Mouse (Mus musculus) hindbrain, embryonic 15.5 days (tissue): ENCODE measurements at regions not wholly inside any gene's neighbourhood (a gene's known extent, or its start where the extent isn't known, plus 50 kb on each side); places are given as distances from the start of the nearest gene placed in this dataset.

Experiments used
- ATAC-seq: fragments of 200-750 bp; cut with Nextera tagmentation; 2 replicates; pipeline ENCODE4 v1.8.0; 2017; ENCODE audit warnings: low read depth, moderate number of reproducible peaks, moderate TSS enrichment; ENCODE audit not compliant: low FRiP score
- H3K27ac ChIP-seq: fragments of 300-500 bp; sonication (generic); replicated peaks from 2 replicates; pipeline ENCODE4 v1.5.1; 2015; ENCODE audit warnings: mild to moderate bottlenecking, inconsistent platforms
- H3K27me3 ChIP-seq: fragments of 300-500 bp; sonication (generic); 2 replicates; pipeline ENCODE4 v1.6.1; 2015; ENCODE audit warnings: control low read depth, inconsistent platforms
- H3K36me3 ChIP-seq: fragments of 300-500 bp; sonication (generic); 2 replicates; pipeline ENCODE4 v1.6.1; 2015; ENCODE audit warnings: control low read depth, inconsistent platforms
- H3K4me1 ChIP-seq: fragments of 300-500 bp; sonication (generic); replicated peaks from 2 replicates; pipeline ENCODE4 v1.6.1; 2015; ENCODE audit warnings: control low read depth, inconsistent platforms
- H3K4me2 ChIP-seq: fragments of 300-500 bp; sonication (generic); 2 replicates; pipeline ENCODE4 v1.6.1; 2015; ENCODE audit warnings: moderate library complexity, mild to moderate bottlenecking, inconsistent platforms
- H3K4me3 ChIP-seq: fragments of 300-500 bp; sonication (generic); 2 replicates; pipeline ENCODE4 v1.5.1; 2015; ENCODE audit warnings: mild to moderate bottlenecking, inconsistent platforms
- H3K9ac ChIP-seq: fragments of 300-500 bp; sonication (generic); 2 replicates; pipeline ENCODE4 v1.6.1; 2015; ENCODE audit warnings: inconsistent platforms
- H3K9me3 ChIP-seq: fragments of 300-500 bp; sonication (generic); 2 replicates; pipeline ENCODE4 v1.6.1; 2016; ENCODE audit warnings: control low read depth, inconsistent platforms
- WGBS: fragments of 180-500 bp; shearing (Covaris S2); methylation state at CpG from one replicate; pipeline ENCODE4 v1.1.7; 2015; 5-methylcytosine and 5-hydroxymethylcytosine counted together

- Histone ChIP-seq H3K36me3 (no peaks in the 10 kb centered on the region), H3K4me2 (no peak overlapping the region), H3K9me3 (no peaks in the 10 kb centered on the region), H3K4me3 (no peak overlapping the region), H3K27ac (no peak overlapping the region), H3K9ac (no peak overlapping the region), H3K4me1 (no peaks in the 10 kb centered on the region), H3K27me3 (no peaks in the 10 kb centered on the region)
- 90% methylated on average over 2 of the region's 2 CpGs for WGBS
- ATAC-seq = no peak
Measured at GRCm38 (mm10) chr8:74639276-74639675, 233.7 kb upstream of the Isx start.

GRCm38 (mm10) chr8:74640636-74641035, 232.3 kb upstream of the Isx start:
- no peaks in the 10 kb centered on the region for H3K9me3 ChIP-seq
- H3K4me3 ChIP-seq = no peak overlapping the region
- no peak overlapping the region for H3K4me2 ChIP-seq
- H3K4me1 ChIP-seq = no peaks in the 10 kb centered on the region
- H3K9ac ChIP-seq = no peak overlapping the region
- H3K27me3 ChIP-seq = no peaks in the 10 kb centered on the region
- 13% methylated on average over 1 of the region's 1 CpGs for WGBS
- no peak overlapping the region for H3K27ac ChIP-seq
- H3K36me3 ChIP-seq = no peaks in the 10 kb centered on the region
- no peak for ATAC-seq

GRCm38 (mm10) chr8:74659950-74660349, 213.0 kb upstream of the Isx start:
- Histone ChIP-seq H3K4me1 (no peaks in the 10 kb centered on the region), H3K9ac (no peak overlapping the region), H3K9me3 (no peaks in the 10 kb centered on the region), H3K27me3 (no peaks in the 10 kb centered on the region), H3K36me3 (no peaks in the 10 kb centered on the region), H3K4me2 (no peak overlapping the region), H3K27ac (no peak overlapping the region), H3K4me3 (no peak overlapping the region)
- WGBS = 81% methylated on average over 1 of the region's 1 CpGs
- peak; percentile 54; the same call in 1 of the 2 replicates for ATAC-seq

- Histone ChIP-seq H3K27me3 (no peaks in the 10 kb centered on the region), H3K9ac (no peak overlapping the region), H3K4me2 (no peak overlapping the region), H3K4me1 (no peaks in the 10 kb centered on the region), H3K36me3 (no peaks in the 10 kb centered on the region), H3K9me3 (no peaks in the 10 kb centered on the region), H3K27ac (no peak overlapping the region), H3K4me3 (no peak overlapping the region)
- no peak for ATAC-seq
Measured at GRCm38 (mm10) chr8:74688342-74688741, 184.6 kb upstream of the Isx start.

- no peaks in the 10 kb centered on the region for H3K4me1 ChIP-seq
- ATAC-seq = no peak
- H3K4me3 ChIP-seq = no peak overlapping the region
- H3K27ac ChIP-seq = no peak overlapping the region
- H3K4me2 ChIP-seq = no peak overlapping the region
- H3K36me3 ChIP-seq = no peaks in the 10 kb centered on the region
- no peaks in the 10 kb centered on the region for H3K9me3 ChIP-seq
- no peaks in the 10 kb centered on the region for H3K27me3 ChIP-seq
- H3K9ac ChIP-seq = no peak overlapping the region
Measured at GRCm38 (mm10) chr8:74696001-74696400, 177.0 kb upstream of the Isx start.

GRCm38 (mm10) chr8:74697317-74697716, 175.7 kb upstream of the Isx start:
- ATAC-seq = peak; percentile 27; the same call in 1 of the 2 replicates
- 70% methylated on average over 1 of the region's 1 CpGs for WGBS

GRCm38 (mm10) chr8:74712617-74713016, 160.4 kb upstream of the Isx start:
- no peak overlapping the region for H3K4me2 ChIP-seq
- WGBS = 76% methylated on average over 3 of the region's 3 CpGs

More at GRCm38 (mm10) chr8:74697317-74697716, 175.7 kb upstream of the Isx start:
- H3K27me3 ChIP-seq = no peaks in the 10 kb centered on the region
- no peak overlapping the region for H3K27ac ChIP-seq
- H3K36me3 ChIP-seq = no peaks in the 10 kb centered on the region
- H3K4me3 ChIP-seq = no peak overlapping the region
- H3K9ac ChIP-seq = no peak overlapping the region
- H3K4me1 ChIP-seq = no peaks in the 10 kb centered on the region
- no peak overlapping the region for H3K4me2 ChIP-seq
- no peaks in the 10 kb centered on the region for H3K9me3 ChIP-seq

GRCm38 (mm10) chr8:74716030-74716429, 156.9 kb upstream of the Isx start:
- H3K4me1 ChIP-seq = no peaks in the 10 kb centered on the region
- H3K27me3 ChIP-seq = no peaks in the 10 kb centered on the region
- H3K4me3 ChIP-seq = no peak overlapping the region
- no peaks in the 10 kb centered on the region for H3K36me3 ChIP-seq
- H3K4me2 ChIP-seq = no peak overlapping the region
- H3K27ac ChIP-seq = no peak overlapping the region
- no peak for ATAC-seq
- no peak overlapping the region for H3K9ac ChIP-seq
- 35% methylated on average over 5 of the region's 5 CpGs for WGBS
- no peaks in the 10 kb centered on the region for H3K9me3 ChIP-seq

More at GRCm38 (mm10) chr8:74712617-74713016, 160.4 kb upstream of the Isx start:
- H3K27ac ChIP-seq = no peak overlapping the region
- no peaks in the 10 kb centered on the region for H3K27me3 ChIP-seq
- no peaks in the 10 kb centered on the region for H3K9me3 ChIP-seq
- H3K4me1 ChIP-seq = no peaks in the 10 kb centered on the region
- no peak overlapping the region for H3K4me3 ChIP-seq
- H3K36me3 ChIP-seq = no peaks in the 10 kb centered on the region
- no peak overlapping the region for H3K9ac ChIP-seq
- no peak for ATAC-seq

- H3K9me3 ChIP-seq = no peaks in the 10 kb centered on the region
- no peaks in the 10 kb centered on the region for H3K27me3 ChIP-seq
- no peaks in the 10 kb centered on the region for H3K36me3 ChIP-seq
- no peak overlapping the region for H3K4me3 ChIP-seq
- H3K27ac ChIP-seq = no peak overlapping the region
- no peaks in the 10 kb centered on the region for H3K4me1 ChIP-seq
- H3K9ac ChIP-seq = no peak overlapping the region
- ATAC-seq = peak; percentile 63; the same call in 1 of the 2 replicates
- H3K4me2 ChIP-seq = no peak overlapping the region
- 56% methylated on average over 3 of the region's 3 CpGs for WGBS
Measured at GRCm38 (mm10) chr8:74764728-74765127, 108.2 kb upstream of the Isx start.

- no peak for ATAC-seq
- no peak overlapping the region for H3K4me3 ChIP-seq
- H3K4me2 ChIP-seq = no peak overlapping the region
- H3K27ac ChIP-seq = no peak overlapping the region
- no peaks in the 10 kb centered on the region for H3K4me1 ChIP-seq
- no peak overlapping the region for H3K9ac ChIP-seq
- no peaks in the 10 kb centered on the region for H3K36me3 ChIP-seq
- no peaks in the 10 kb centered on the region for H3K27me3 ChIP-seq
- H3K9me3 ChIP-seq = no peaks in the 10 kb centered on the region
Measured at GRCm38 (mm10) chr8:74775549-74775948, 97.4 kb upstream of the Isx start.

- Histone ChIP-seq H3K4me3 (no peak overlapping the region), H3K36me3 (no peaks in the 10 kb centered on the region), H3K4me2 (no peak overlapping the region), H3K9me3 (no peaks in the 10 kb centered on the region; the same call in 1 of the 2 replicates), H3K27ac (no peak overlapping the region), H3K4me1 (no peaks in the 10 kb centered on the region), H3K27me3 (no peaks in the 10 kb centered on the region), H3K9ac (no peak overlapping the region)
- WGBS = 81% methylated on average over 1 of the region's 1 CpGs
- peak; percentile 72; the same call in 1 of the 2 replicates for ATAC-seq
Measured at GRCm38 (mm10) chr8:74781087-74781486, 91.9 kb upstream of the Isx start.

- no peak for ATAC-seq
- Histone ChIP-seq H3K4me1 (no peaks in the 10 kb centered on the region), H3K36me3 (no peaks in the 10 kb centered on the region)
Measured at GRCm38 (mm10) chr8:74808685-74809084, 64.3 kb upstream of the Isx start.

GRCm38 (mm10) chr8:74810054-74810453, 62.9 kb upstream of the Isx start:
- Histone ChIP-seq H3K27ac (no peak overlapping the region), H3K27me3 (no peaks in the 10 kb centered on the region), H3K4me1 (no peaks in the 10 kb centered on the region), H3K36me3 (no peaks in the 10 kb centered on the region), H3K9ac (no peak overlapping the region), H3K4me3 (no peak overlapping the region), H3K9me3 (no peaks in the 10 kb centered on the region), H3K4me2 (no peak overlapping the region)
- no peak for ATAC-seq
- WGBS = 90% methylated on average over 3 of the region's 3 CpGs

More at GRCm38 (mm10) chr8:74808685-74809084, 64.3 kb upstream of the Isx start:
- Histone ChIP-seq H3K27ac (no peak overlapping the region), H3K4me3 (no peak overlapping the region), H3K4me2 (no peak overlapping the region), H3K27me3 (no peaks in the 10 kb centered on the region), H3K9ac (no peak overlapping the region), H3K9me3 (no peaks in the 10 kb centered on the region)
